Mouse (Mus musculus): ENCODE measurements around the gene Ube3a. TPM values are rescaled to one million over a fixed set of nuclear protein-coding genes. Genes with fewer than 3 reads are reported as not detected.

Ube3a gene
- 8.7 and 34.6 TPM in 2 replicates for polyA plus RNA-seq (2012; ENCODE audit: insufficient read depth, low replicate concordance)

DNA sequence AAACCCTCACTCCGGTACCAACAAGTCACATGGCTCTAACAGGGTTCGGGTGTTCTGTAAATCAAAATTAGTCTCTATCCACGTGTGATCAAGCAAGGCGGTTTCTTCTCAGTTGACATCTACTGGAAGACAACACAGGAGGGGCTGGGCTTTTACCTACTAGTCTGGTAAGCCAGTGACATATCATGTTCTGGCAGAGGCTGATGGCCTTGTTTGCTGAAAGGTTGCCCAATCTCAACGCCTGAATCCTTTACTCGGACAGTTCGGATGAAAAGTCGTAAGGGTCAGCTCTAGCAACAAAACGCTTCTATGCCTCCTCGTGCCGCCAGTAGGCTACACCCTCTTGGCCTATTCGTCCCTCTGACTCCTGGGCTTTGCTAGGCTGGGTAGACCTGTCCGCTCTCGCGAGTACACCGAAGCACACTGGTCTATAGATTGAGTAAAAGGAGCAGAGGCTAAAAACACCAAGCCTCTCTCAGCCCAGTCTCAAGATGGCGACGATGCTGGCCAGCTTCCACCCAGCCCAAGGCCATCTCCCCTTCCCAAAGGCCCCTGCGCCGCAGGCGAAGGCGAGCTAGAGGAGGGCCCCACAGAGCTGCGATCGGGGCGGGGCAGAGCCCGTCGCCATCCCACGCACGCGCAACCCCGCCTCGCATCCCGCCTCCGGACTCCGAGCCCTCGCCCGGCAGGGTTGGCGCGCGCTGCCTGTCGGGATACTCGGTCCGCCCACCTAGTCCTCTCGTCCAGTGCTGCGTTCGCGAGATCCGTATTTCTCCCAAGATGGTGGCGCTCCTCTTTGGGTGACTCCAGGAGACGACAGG is at the start of gene Ube3a:
TSS of gene Ube3a (plus strand) at position 706 of the 821 bp plus-strand sequence.
- peaks cover 12% of the 10 kb centered on the region; the same call in 1 of the 2 replicates for H3K4me1 ChIP-seq
- peak within 1 kb of the TSS; percentile 99 for H3K4me3 ChIP-seq (replicated peaks)
- no peaks in the 10 kb centered on the region for H3K36me3 ChIP-seq (replicated peaks; ENCODE audit: low read length)
- no peaks in the 10 kb centered on the region for H3K27me3 ChIP-seq (replicated peaks)
- H3K9me3 ChIP-seq = no peaks in the 10 kb centered on the region
- TF ChIP-seq FLI1 (IDR thresholded peaks at IDR 0.05; ENCODE audit: low read length) (no peak), GATA1 (IDR thresholded peaks at IDR 0.05; ENCODE audit: borderline replicate concordance, low read length) (no peak)

DNA sequence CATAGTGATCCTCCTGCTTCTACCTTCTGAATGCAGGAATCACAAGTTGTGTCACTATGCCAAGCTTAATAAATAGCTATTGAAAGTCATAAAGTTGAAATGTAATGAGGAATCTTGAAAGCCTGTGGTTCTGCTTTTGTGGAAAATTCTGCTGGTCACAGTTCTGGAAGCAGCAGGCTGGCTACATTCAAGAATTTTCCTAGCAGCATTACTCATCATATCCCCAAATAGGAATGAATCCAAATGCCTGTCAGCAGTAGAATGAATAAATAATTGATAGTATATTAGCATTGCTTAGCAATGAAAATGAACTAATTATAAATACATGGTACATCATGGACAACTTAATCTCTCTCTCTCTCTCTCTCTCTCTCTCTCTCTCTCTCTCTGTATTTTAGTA is 35.7 kb upstream of the Ube3a start:
- no peaks in the 10 kb centered on the region for H3K36me3 ChIP-seq (replicated peaks; ENCODE audit: low read length)
- no peaks in the 10 kb centered on the region for H3K4me1 ChIP-seq
- H3K4me3 ChIP-seq (replicated peaks) = no peak overlapping the region
- H3K27me3 ChIP-seq (replicated peaks) = no peaks in the 10 kb centered on the region
- H3K9me3 ChIP-seq = 0 out of 2 replicates have a peak, but pooled peaks cover 2% of the 10 kb centered on the region
- TF ChIP-seq GATA1 (IDR thresholded peaks at IDR 0.05; ENCODE audit: borderline replicate concordance, low read length) (no peak), FLI1 (IDR thresholded peaks at IDR 0.05; ENCODE audit: low read length) (no peak)

DNA sequence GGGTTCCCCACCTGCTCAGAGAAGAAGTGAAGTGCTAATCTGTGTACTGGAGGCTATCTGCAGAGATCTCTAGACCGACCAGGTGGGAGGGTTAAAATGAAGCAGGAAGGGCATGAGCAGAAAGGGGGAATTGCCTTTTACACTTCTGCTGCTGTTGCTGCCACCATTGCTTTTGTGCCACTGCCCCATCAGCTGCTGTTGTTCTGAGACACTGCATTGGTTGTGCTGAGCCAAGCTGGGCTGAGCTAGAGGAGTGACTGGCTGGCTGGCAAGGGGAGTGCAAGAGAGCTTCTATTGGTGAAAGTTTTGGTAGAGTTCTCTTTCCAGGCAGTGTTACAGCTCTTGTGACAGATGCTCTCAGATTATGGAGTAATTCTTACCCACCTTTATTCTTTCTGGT is 13.6 kb upstream of the Ube3a start:
- no peak for TF ChIP-seq GATA1 (IDR thresholded peaks at IDR 0.05; ENCODE audit: borderline replicate concordance, low read length)
- no peak for TF ChIP-seq FLI1 (IDR thresholded peaks at IDR 0.05; ENCODE audit: low read length)
- Histone ChIP-seq H3K4me3 (replicated peaks) (no peak overlapping the region), H3K36me3 (replicated peaks; ENCODE audit: low read length) (no peaks in the 10 kb centered on the region), H3K27me3 (replicated peaks) (no peaks in the 10 kb centered on the region), H3K4me1 (no peaks in the 10 kb centered on the region), H3K9me3 (peaks cover 20% of the 10 kb centered on the region)

DNA sequence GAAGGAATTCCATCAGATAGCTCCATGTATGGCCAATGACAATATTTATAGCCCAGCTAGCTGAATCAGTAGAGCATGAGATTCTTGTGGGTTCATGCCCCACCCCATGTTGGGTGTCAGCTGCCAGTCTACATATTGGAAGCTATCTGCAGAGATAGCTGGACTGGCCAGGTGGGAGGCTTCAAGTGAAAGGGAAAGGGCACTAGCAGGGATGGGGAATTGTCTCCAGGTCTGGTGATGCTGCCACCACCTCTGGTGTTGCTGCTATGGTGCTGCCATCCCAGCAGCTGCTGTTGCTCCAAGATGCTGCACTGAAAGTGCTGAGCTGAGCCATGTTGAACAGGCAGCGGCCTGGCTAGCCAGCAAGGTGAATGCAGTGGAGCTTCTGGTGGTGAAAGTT is 7.3 kb upstream of the Ube3a start:
- Histone ChIP-seq H3K9me3 (no peaks in the 10 kb centered on the region), H3K36me3 (replicated peaks; ENCODE audit: low read length) (no peaks in the 10 kb centered on the region), H3K4me3 (replicated peaks) (peak overlapping the region; percentile 46), H3K4me1 (no peaks in the 10 kb centered on the region), H3K27me3 (replicated peaks) (no peaks in the 10 kb centered on the region)
- TF ChIP-seq FLI1 (IDR thresholded peaks at IDR 0.05; ENCODE audit: low read length) (no peak), GATA1 (IDR thresholded peaks at IDR 0.05; ENCODE audit: borderline replicate concordance, low read length) (no peak)

DNA sequence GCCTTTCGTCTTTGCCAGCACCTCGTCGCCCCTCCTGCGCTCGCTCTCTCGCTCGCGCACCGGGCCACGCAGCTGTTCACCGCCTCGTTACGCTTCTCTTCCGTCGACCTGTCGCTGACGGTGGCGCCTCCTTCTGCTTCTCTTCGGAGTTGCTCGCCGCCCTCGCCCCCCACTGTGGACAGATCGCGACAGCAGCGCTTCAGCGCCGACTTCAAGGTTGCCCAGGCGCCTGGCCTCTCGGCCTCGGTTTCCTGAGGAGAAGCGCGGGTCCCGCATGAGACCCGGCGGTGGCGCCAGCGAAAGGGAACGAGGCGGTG is 274 bp downstream of the Ube3a start:
- no peaks in the 10 kb centered on the region for H3K36me3 ChIP-seq (replicated peaks; ENCODE audit: low read length)
- TF ChIP-seq FLI1 (IDR thresholded peaks at IDR 0.05; ENCODE audit: low read length) (no peak), GATA1 (IDR thresholded peaks at IDR 0.05; ENCODE audit: borderline replicate concordance, low read length) (no peak)
- H3K9me3 ChIP-seq = no peaks in the 10 kb centered on the region
- H3K4me3 ChIP-seq (replicated peaks) = peak overlapping the region; percentile 99
- H3K4me1 ChIP-seq = peaks cover 15% of the 10 kb centered on the region; the same call in 1 of the 2 replicates
- H3K27me3 ChIP-seq (replicated peaks) = no peaks in the 10 kb centered on the region

DNA sequence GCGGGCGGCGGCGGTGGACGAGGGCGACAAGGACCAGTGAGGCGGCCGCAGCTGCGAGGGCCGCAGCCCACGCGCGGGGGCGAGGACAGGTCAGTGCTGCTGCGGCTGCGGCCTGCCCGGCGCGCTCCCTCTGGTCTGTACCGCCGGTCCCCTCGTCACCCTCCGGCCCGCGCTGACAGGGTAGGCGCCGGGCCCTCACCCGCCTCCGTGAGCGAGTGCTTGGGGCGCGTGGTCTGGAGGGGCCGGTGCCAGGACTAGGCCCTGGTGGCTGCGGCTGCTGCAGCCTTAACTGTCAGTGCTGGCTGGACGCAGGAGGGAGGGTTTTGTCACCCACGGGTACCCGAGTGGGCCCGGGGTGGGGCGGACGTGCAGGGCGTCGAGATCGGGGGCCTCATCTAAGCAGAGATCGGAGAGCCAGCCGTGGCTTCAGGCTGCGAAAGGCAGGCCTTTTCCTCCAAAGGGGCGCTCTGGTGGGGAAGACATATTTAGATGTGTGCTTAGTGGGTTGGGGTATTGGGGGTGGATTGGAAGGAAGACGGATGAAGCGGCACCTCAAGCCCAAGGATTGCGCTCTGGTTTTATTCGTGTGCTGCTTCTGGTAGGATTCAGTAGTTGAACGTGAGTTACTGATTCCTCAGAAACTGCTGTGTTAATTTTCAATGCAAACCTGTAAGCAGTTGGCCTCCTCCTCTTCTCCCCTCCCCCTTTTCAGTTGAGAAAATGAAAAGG is 797 bp downstream of the Ube3a start:
- peaks cover 17% of the 10 kb centered on the region; the same call in 1 of the 2 replicates for H3K4me1 ChIP-seq
- TF ChIP-seq FLI1 (IDR thresholded peaks at IDR 0.05; ENCODE audit: low read length) = no peak
- no peak for TF ChIP-seq GATA1 (IDR thresholded peaks at IDR 0.05; ENCODE audit: borderline replicate concordance, low read length)
- no peaks in the 10 kb centered on the region for H3K36me3 ChIP-seq (replicated peaks; ENCODE audit: low read length)
- peak overlapping the region; percentile 99 for H3K4me3 ChIP-seq (replicated peaks)
- no peaks in the 10 kb centered on the region for H3K9me3 ChIP-seq
- H3K27me3 ChIP-seq (replicated peaks) = no peaks in the 10 kb centered on the region

DNA sequence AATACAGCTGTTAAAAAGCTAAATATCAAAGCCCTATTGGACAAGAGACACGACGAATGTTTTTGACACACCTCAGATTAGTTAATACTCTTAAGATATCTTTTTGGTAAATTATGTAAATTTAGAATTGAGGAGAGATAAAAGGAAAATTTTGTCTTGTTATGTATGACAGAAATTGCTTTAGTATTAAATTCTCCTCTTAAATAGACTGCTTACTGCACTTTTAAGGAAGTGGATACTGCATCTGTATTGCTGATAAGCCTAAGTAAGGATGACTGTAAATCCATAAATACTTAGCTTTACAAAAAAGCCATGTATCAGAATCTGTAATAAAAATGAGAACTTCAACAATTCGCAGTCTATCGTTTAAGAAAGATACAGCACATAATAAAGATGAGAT is 1.8 kb downstream of the Ube3a start:
- TF ChIP-seq GATA1 (IDR thresholded peaks at IDR 0.05; ENCODE audit: borderline replicate concordance, low read length) = no peak
- no peak for TF ChIP-seq FLI1 (IDR thresholded peaks at IDR 0.05; ENCODE audit: low read length)
- Histone ChIP-seq H3K27me3 (replicated peaks) (no peaks in the 10 kb centered on the region), H3K4me3 (replicated peaks) (peak overlapping the region; percentile 99), H3K36me3 (replicated peaks; ENCODE audit: low read length) (no peaks in the 10 kb centered on the region), H3K4me1 (peaks cover 26% of the 10 kb centered on the region), H3K9me3 (no peaks in the 10 kb centered on the region)

DNA sequence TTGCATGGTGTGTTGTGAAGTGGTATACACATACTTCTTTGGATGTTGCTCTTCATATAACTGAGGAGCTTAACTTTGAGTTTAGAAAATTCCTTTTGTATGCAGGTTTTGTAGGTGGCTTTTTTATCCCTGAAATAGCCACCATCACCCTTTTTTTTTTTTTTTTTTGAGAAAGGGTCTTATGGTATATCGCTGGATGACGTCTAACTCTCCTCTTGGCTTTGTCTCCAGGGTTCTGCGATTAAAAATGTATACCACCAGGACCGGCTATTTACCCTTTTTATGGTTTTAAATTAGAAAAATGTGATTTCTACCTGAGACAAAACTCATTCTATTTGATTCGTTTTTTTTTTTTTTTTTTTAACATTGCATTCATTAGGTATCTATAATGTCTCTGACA is 2.2 kb downstream of the Ube3a start:
- H3K4me3 ChIP-seq (replicated peaks) = peak overlapping the region; percentile 99
- no peaks in the 10 kb centered on the region for H3K27me3 ChIP-seq (replicated peaks)
- no peak for TF ChIP-seq GATA1 (IDR thresholded peaks at IDR 0.05; ENCODE audit: borderline replicate concordance, low read length)
- TF ChIP-seq FLI1 (IDR thresholded peaks at IDR 0.05; ENCODE audit: low read length) = no peak
- H3K36me3 ChIP-seq (replicated peaks; ENCODE audit: low read length) = no peaks in the 10 kb centered on the region
- no peaks in the 10 kb centered on the region for H3K9me3 ChIP-seq
- H3K4me1 ChIP-seq = peaks cover 26% of the 10 kb centered on the region

DNA sequence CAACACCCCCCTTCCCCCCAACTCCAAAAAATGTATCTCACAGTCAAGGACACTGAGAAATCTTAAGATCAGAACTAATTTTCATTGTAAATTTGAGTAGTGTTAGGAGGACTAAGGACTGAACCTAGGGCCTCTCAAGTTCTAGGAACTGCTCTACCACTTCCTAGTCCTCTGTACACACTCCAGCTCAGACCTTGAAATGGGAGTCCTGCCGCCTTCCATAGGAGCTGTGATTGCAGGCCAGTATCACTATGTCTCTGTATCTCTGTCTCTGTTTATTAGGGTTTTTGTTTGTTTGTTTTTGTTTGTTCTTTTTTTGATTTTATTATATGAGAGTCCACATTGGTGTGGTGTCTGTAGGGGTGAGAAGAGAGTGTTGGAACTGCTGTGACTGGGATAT is 3.4 kb downstream of the Ube3a start:
- Histone ChIP-seq H3K4me3 (replicated peaks) (peak overlapping the region; percentile 11), H3K36me3 (replicated peaks; ENCODE audit: low read length) (no peaks in the 10 kb centered on the region), H3K9me3 (no peaks in the 10 kb centered on the region), H3K4me1 (peaks cover 26% of the 10 kb centered on the region), H3K27me3 (replicated peaks) (no peaks in the 10 kb centered on the region)
- no peak for TF ChIP-seq FLI1 (IDR thresholded peaks at IDR 0.05; ENCODE audit: low read length)
- no peak for TF ChIP-seq GATA1 (IDR thresholded peaks at IDR 0.05; ENCODE audit: borderline replicate concordance, low read length)

Measured in megakaryocyte, embryonic 14.5 days (primary cell).